Mouse (Mus musculus): ENCODE data around the gene Cacnb4.
A peak's percentile ranks its signal among the peaks of the same experiment; 100 is the strongest.

Gene Cacnb4

GRCm38 (mm10) chr2:52471545-52472291 is 204.9 kb downstream of the Cacnb4 start:
- DNase-seq (ENCODE audit: low read depth), result no peak

GRCm38 (mm10) chr2:52470044-52470560 is 206.5 kb downstream of the Cacnb4 start:
- DNase-seq (ENCODE audit: low read depth), result no peak

GRCm38 (mm10) chr2:52467629-52468028 is 209.0 kb downstream of the Cacnb4 start:
- DNase-seq (ENCODE audit: low read depth), result no peak

GRCm38 (mm10) chr2:52461206-52461967 is 215.2 kb downstream of the Cacnb4 start:
- no peak for DNase-seq (ENCODE audit: low read depth)

- DNase-seq (ENCODE audit: low read depth), result no peak
These were observed 220.8 kb downstream of the Cacnb4 start for GRCm38 (mm10) chr2:52455606-52456479.

GRCm38 (mm10) chr2:52449818-52450217 is 226.8 kb downstream of the Cacnb4 start:
- no peak for DNase-seq (ENCODE audit: low read depth)

- no peak for DNase-seq (ENCODE audit: low read depth)
These were observed 227.7 kb downstream of the Cacnb4 start for GRCm38 (mm10) chr2:52448916-52449315.

GRCm38 (mm10) chr2:52446648-52447047 is 230.0 kb downstream of the Cacnb4 start:
- DNase-seq (ENCODE audit: low read depth), result no peak

GRCm38 (mm10) chr2:52442125-52442524 is 234.5 kb downstream of the Cacnb4 start:
- no peak for DNase-seq (ENCODE audit: low read depth)

- DNase-seq (ENCODE audit: low read depth), result no peak
These were observed 236.1 kb downstream of the Cacnb4 start for GRCm38 (mm10) chr2:52440420-52441015.

GRCm38 (mm10) chr2:52438437-52438836 is 238.2 kb downstream of the Cacnb4 start:
- DNase-seq (ENCODE audit: low read depth), result no peak

GRCm38 (mm10) chr2:52438013-52438412 is 238.6 kb downstream of the Cacnb4 start:
- no peak for DNase-seq (ENCODE audit: low read depth)

GRCm38 (mm10) chr2:52435919-52436632 is 240.6 kb downstream of the Cacnb4 start:
- DNase-seq (ENCODE audit: low read depth), result no peak

GRCm38 (mm10) chr2:52433365-52433764 is 243.3 kb downstream of the Cacnb4 start:
- no peak for DNase-seq (ENCODE audit: low read depth)

GRCm38 (mm10) chr2:52427383-52427782 is 249.2 kb downstream of the Cacnb4 start:
- DNase-seq (ENCODE audit: low read depth), result no peak

- no peak for DNase-seq (ENCODE audit: low read depth)
These were observed 250.6 kb downstream of the Cacnb4 start for GRCm38 (mm10) chr2:52426041-52426440.

- no peak for DNase-seq (ENCODE audit: low read depth)
These were observed 251.2 kb downstream of the Cacnb4 start for GRCm38 (mm10) chr2:52425523-52425795.

- DNase-seq (ENCODE audit: low read depth), result peak; percentile 65
These were observed 251.7 kb downstream of the Cacnb4 start, which contains the start of gene Arl5a for GRCm38 (mm10) chr2:52424747-52425522. Gene Arl5a (minus strand): TSS chr2:52424901.

GRCm38 (mm10) chr2:52424248-52424728 is 252.3 kb downstream of the Cacnb4 start:
- no peak for DNase-seq (ENCODE audit: low read depth)

GRCm38 (mm10) chr2:52423611-52424247 is 252.9 kb downstream of the Cacnb4 start:
- DNase-seq (ENCODE audit: low read depth), result no peak
